Mouse (Mus musculus) stomach, embryonic 16.5 days (tissue): ENCODE results near the gene Syp. TPM values are rescaled to one million over a fixed set of nuclear protein-coding genes. Genes with fewer than 3 reads are reported as not detected.
A peak's percentile ranks its signal among the peaks of the same experiment; 100 is the strongest.

ENCODE experiments used
- ATAC-seq: fragments of 200-750 bp; cut with Nextera tagmentation; 2 replicates; pipeline ENCODE4 v1.8.0; 2017; ENCODE audit warnings: moderate number of reproducible peaks, moderate TSS enrichment; ENCODE audit not compliant: insufficient read depth, low FRiP score
- H3K27ac ChIP-seq: fragments of 300-500 bp; sonication (generic); 2 replicates; pipeline ENCODE4 v1.5.1; 2014; ENCODE audit warnings: low read length
- H3K27me3 ChIP-seq: fragments of 300-500 bp; sonication (generic); 2 replicates; pipeline ENCODE4 v1.6.1; 2014; ENCODE audit warnings: low read length, control low read depth, mixed read lengths; ENCODE audit not compliant: control insufficient read depth, insufficient read depth
- H3K36me3 ChIP-seq: fragments of 300-500 bp; sonication (generic); 2 replicates; pipeline ENCODE4 v1.6.1; 2014; ENCODE audit warnings: low read length; ENCODE audit not compliant: control insufficient read depth, insufficient read depth
- H3K4me1 ChIP-seq: fragments of 300-500 bp; sonication (generic); 2 replicates; pipeline ENCODE4 v1.6.1; 2014; ENCODE audit warnings: low read length, control low read depth, mixed read lengths; ENCODE audit not compliant: control insufficient read depth, insufficient read depth
- H3K4me2 ChIP-seq: fragments of 300-500 bp; sonication (generic); 2 replicates; pipeline ENCODE4 v1.6.1; 2014; ENCODE audit warnings: low read depth, low read length, mixed read lengths
- H3K4me3 ChIP-seq: fragments of 300-500 bp; sonication (generic); replicated peaks from 2 replicates; pipeline ENCODE4 v1.5.1; 2014; ENCODE audit warnings: mild to moderate bottlenecking, low read length
- H3K9ac ChIP-seq: fragments of 300-500 bp; sonication (generic); 2 replicates; pipeline ENCODE4 v1.6.1; 2014; ENCODE audit warnings: low read length
- H3K9me3 ChIP-seq: fragments of 300-500 bp; sonication (generic); replicated peaks from 2 replicates; pipeline ENCODE4 v1.6.1; 2016; ENCODE audit warnings: low read length, control low read depth; ENCODE audit not compliant: control insufficient read depth
- WGBS: fragments of 180-500 bp; shearing (Covaris S2); extraction: QIAGEN DNeasy Blood & Tissue Kit; methylation state at CpG from one replicate; pipeline ENCODE4 v1.1.7; 2014; 5-methylcytosine and 5-hydroxymethylcytosine counted together
- polyA plus RNA-seq: library from polyadenylated mRNA; unstranded; fragments of >200 nt; fragmentation: Nextera tagmentation; extraction: Ambion mirVana; gene quantifications from 2 replicates; pipeline ENCODE4 v1.2.1, GENCODE M21; 2015

Syp gene
- polyA plus RNA-seq, 1 experiment from 2014 or later = 10.3 TPM

GRCm38 (mm10) chrX:7658031-7658784 is 19.9 kb downstream of the Syp start:
- Histone ChIP-seq H3K4me2 (peak overlapping the region; percentile 64), H3K4me1 (peaks cover 3% of the 10 kb centered on the region; the same call in 1 of the 2 replicates), H3K4me3 (peak overlapping the region; percentile 54), H3K27me3 (no peaks in the 10 kb centered on the region), H3K27ac (peak overlapping the region; percentile 89), H3K9ac (peak overlapping the region; percentile 76), H3K9me3 (no peaks in the 10 kb centered on the region), H3K36me3 (no peaks in the 10 kb centered on the region)
- ATAC-seq = peak; percentile 79
- 27% methylated on average over 12 of the region's 15 CpGs for WGBS

GRCm38 (mm10) chrX:7658785-7659589 is 20.7 kb downstream of the Syp start:
- Histone ChIP-seq H3K4me3 (peak overlapping the region; percentile 54), H3K27me3 (no peaks in the 10 kb centered on the region), H3K4me1 (peaks cover 3% of the 10 kb centered on the region; the same call in 1 of the 2 replicates), H3K9me3 (no peaks in the 10 kb centered on the region), H3K9ac (peak overlapping the region; percentile 76; the same call in 1 of the 2 replicates), H3K4me2 (peak overlapping the region; percentile 64), H3K36me3 (no peaks in the 10 kb centered on the region; the same call in 1 of the 2 replicates), H3K27ac (peak overlapping the region; percentile 89)
- ATAC-seq = peak; percentile 38
- WGBS = 47% methylated on average over 11 of the region's 11 CpGs

- no peaks in the 10 kb centered on the region for H3K9me3 ChIP-seq
- H3K27ac ChIP-seq = no peak overlapping the region
- peaks cover 3% of the 10 kb centered on the region; the same call in 1 of the 2 replicates for H3K4me1 ChIP-seq
- H3K9ac ChIP-seq = no peak overlapping the region
- no peak overlapping the region for H3K4me2 ChIP-seq
- WGBS = 75% methylated on average over 4 of the region's 4 CpGs
- ATAC-seq = no peak
- peaks cover 3% of the 10 kb centered on the region; the same call in 1 of the 2 replicates for H3K36me3 ChIP-seq
- no peak overlapping the region for H3K4me3 ChIP-seq
- H3K27me3 ChIP-seq = no peaks in the 10 kb centered on the region
Observed at GRCm38 (mm10) chrX:7661086-7661485, 22.8 kb downstream of the Syp start.

GRCm38 (mm10) chrX:7662936-7663335 is 24.7 kb downstream of the Syp start:
- Histone ChIP-seq H3K27me3 (no peaks in the 10 kb centered on the region), H3K4me2 (no peak overlapping the region), H3K9ac (no peak overlapping the region), H3K4me3 (no peak overlapping the region), H3K4me1 (peaks cover 3% of the 10 kb centered on the region; the same call in 1 of the 2 replicates), H3K27ac (peak overlapping the region; percentile 23; the same call in 1 of the 2 replicates), H3K36me3 (peaks cover 3% of the 10 kb centered on the region; the same call in 1 of the 2 replicates), H3K9me3 (no peaks in the 10 kb centered on the region)
- 73% methylated on average over 3 of the region's 3 CpGs for WGBS
- no peak for ATAC-seq

GRCm38 (mm10) chrX:7664791-7665190 is 26.5 kb downstream of the Syp start:
- WGBS = 95% methylated on average over 11 of the region's 11 CpGs
- Histone ChIP-seq H3K4me3 (no peak overlapping the region), H3K36me3 (peaks cover 3% of the 10 kb centered on the region; the same call in 1 of the 2 replicates), H3K27me3 (no peaks in the 10 kb centered on the region), H3K9me3 (no peaks in the 10 kb centered on the region), H3K27ac (no peak overlapping the region), H3K4me1 (no peaks in the 10 kb centered on the region), H3K4me2 (no peak overlapping the region), H3K9ac (no peak overlapping the region)
- ATAC-seq = no peak

- H3K4me1 ChIP-seq = no peaks in the 10 kb centered on the region
- ATAC-seq = no peak
- H3K4me3 ChIP-seq = no peak overlapping the region
- H3K4me2 ChIP-seq = no peak overlapping the region
- H3K9me3 ChIP-seq = no peaks in the 10 kb centered on the region
- 70% methylated on average over 21 of the region's 21 CpGs for WGBS
- H3K27me3 ChIP-seq = no peaks in the 10 kb centered on the region
- H3K9ac ChIP-seq = no peak overlapping the region
- H3K36me3 ChIP-seq = peaks cover 3% of the 10 kb centered on the region; the same call in 1 of the 2 replicates
- no peak overlapping the region for H3K27ac ChIP-seq
Observed at GRCm38 (mm10) chrX:7665739-7666502, 27.6 kb downstream of the Syp start.

GRCm38 (mm10) chrX:7670390-7670881 is 32.2 kb downstream of the Syp start:
- WGBS = 9% methylated on average over 13 of the region's 19 CpGs
- Histone ChIP-seq H3K9ac (peak overlapping the region; percentile 79), H3K36me3 (no peaks in the 10 kb centered on the region; the same call in 1 of the 2 replicates), H3K9me3 (no peaks in the 10 kb centered on the region), H3K27me3 (no peaks in the 10 kb centered on the region), H3K4me2 (peak overlapping the region; percentile 53), H3K4me1 (peaks cover 5% of the 10 kb centered on the region; the same call in 1 of the 2 replicates), H3K27ac (peak overlapping the region; percentile 92), H3K4me3 (peak overlapping the region; percentile 61)
- peak; percentile 83 for ATAC-seq

GRCm38 (mm10) chrX:7670921-7671623 is 32.8 kb downstream of the Syp start, which contains the start of gene Plp2:
TSS of gene Plp2 (minus strand) at chrX:7671390.
- peak; percentile 45 for ATAC-seq
- Histone ChIP-seq H3K4me1 (peaks cover 5% of the 10 kb centered on the region; the same call in 1 of the 2 replicates), H3K27me3 (no peaks in the 10 kb centered on the region), H3K27ac (peak within 1 kb of the TSS; percentile 92), H3K4me3 (peak within 1 kb of the TSS; percentile 61), H3K9ac (peak within 1 kb of the TSS; percentile 79), H3K9me3 (no peaks in the 10 kb centered on the region), H3K36me3 (no peaks in the 10 kb centered on the region; the same call in 1 of the 2 replicates), H3K4me2 (peak within 1 kb of the TSS; percentile 53)
- 13% methylated on average over 34 of the region's 36 CpGs for WGBS
